Mouse (Mus musculus) heart, adult 8-10 months (tissue): ENCODE measurements around the gene Gpatch3. TPM values are rescaled to one million over a fixed set of nuclear protein-coding genes. Genes with fewer than 3 reads are reported as not detected.

Source experiments
- DNase-seq: peaks from one replicate; pipeline ENCODE4 v3.0.0; 2022; ENCODE audit warnings: low spot score
- microRNA-seq: library from miRNA; unstranded; fragments of <30 nt; microRNA quantifications from one replicate; pipeline ENCODE4 v1.2.0, GENCODE M21; 2022
- total RNA-seq, 4 experiments: library from RNA; stranded (reverse); gene quantifications; 2 replicates each; pipeline ENCODE4 v1.2.4; 2022

Gene Gpatch3
- total RNA-seq, 4 experiments from 2014 or later, result 3.0 to 4.6 (median 3.7) TPM

DNA sequence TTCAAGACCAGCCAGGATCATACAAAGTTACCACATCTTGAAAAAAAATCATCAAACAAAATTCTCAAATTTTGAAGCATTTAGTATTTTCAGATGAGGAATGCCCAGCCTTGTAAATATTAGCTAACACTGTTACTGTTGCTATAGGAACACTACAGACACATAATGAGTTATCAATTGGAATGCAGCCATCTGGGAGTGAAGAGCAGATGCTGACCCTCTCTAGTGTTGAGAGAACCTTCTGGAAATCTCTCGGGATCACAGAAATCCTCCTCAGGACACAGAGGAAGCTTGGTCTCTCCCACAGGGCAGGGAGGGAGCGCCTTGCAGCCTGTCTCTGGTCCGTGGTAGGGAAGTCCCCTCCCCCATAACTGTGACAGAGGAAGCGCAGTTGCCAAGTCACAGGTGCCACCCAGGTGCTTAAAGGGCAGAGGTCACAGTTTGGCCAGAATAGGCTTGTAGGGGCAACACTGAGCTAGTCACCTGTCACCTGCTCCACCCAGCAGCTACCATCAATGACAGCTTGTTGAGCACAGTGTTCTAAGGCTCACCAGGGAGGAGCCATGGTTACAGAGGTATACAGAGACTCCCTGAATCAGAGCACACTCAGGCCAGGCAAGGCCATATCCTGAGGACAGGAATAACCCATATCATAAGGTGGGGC, 45.1 kb downstream of the Gpatch3 start:
- DNase-seq, result no peak

DNA sequence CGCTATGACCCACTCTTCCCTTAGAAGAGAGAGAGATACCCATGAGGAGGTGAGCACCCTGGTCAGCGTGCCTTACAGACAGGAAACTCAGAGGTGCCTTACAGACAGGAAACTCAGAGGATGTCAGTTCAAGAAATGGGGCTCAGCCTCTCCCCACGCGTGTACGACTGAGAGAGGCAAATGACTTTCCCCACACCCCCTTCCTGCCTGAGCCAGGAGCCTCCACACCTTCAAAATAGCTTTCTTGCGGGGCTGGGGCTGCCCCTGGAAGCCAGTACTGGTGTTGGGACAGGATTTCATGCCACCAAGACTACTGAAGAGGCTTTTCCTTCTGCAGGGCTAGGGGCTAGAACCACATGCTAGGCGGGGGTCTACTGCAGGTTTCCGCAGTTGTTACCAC, 46.1 kb downstream of the Gpatch3 start:
- DNase-seq, result no peak

- no peak for DNase-seq
Measured at GRCm38 (mm10) chr4:133622161-133622695, 47.7 kb downstream of the Gpatch3 start.

DNA sequence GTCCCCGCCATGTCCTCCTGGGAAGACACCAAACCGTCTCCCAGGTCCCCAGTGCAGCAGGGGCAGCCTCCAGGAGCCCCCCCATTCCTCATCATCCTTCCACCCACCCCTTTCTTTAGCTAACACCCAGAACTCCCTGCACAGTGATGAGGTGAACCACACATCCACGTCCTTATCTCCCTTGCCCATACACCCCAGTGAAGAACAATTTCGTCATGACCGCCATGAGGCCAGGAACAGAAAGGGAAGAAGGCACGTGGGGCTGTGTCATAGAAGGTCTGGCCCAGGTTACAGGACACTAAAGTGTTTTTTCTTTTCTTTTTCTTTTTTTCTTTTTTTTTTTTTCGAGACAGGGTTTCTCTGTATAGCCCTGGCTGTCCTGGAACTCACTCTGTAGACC, 50.3 kb downstream of the Gpatch3 start:
- no peak for DNase-seq

- peak; percentile 80 for DNase-seq
Measured at GRCm38 (mm10) chr4:133625621-133626071, 51.1 kb downstream of the Gpatch3 start.

- DNase-seq, result no peak
Measured at GRCm38 (mm10) chr4:133626221-133626620, 51.7 kb downstream of the Gpatch3 start.

DNA sequence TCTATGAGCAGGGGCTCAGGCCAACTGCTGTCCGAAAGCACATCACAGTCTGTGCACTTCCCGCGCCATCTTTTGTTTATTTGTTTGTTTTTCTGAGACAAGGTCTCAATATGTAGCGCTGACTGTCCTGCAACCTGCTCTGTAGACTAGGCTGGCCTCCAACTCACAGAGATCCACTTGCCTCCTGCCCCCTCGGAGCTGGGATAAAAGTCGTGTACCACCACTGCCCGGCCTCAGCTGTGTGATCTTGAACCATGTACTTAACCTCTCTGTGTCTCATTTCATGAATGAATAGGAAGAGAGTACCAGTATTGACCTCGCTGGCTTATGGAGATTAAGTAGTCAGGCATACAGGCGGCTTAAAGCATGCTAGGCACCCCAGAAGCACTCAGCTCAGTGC, 52.1 kb downstream of the Gpatch3 start:
- no peak for DNase-seq

DNA sequence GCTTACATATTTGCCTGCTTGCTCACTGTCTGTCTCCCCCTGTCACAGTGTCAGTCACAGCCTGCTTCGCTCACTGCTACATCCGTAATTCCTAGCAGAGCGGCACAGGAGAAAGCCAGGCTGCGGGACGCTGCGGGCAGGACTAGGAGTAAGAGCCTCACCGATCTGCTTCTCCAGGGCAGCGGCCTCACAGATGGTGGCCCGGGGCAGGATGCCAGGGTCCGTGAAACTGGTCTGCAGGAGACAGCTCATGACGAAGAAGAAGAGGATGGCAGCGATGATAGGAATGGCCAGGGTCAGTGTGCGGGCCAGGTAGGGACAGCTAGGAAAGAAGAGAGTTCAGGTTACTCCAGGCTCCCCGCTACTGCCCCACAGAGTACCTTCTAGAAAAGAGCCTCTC, 52.5 kb downstream of the Gpatch3 start:
- no peak for DNase-seq

DNA sequence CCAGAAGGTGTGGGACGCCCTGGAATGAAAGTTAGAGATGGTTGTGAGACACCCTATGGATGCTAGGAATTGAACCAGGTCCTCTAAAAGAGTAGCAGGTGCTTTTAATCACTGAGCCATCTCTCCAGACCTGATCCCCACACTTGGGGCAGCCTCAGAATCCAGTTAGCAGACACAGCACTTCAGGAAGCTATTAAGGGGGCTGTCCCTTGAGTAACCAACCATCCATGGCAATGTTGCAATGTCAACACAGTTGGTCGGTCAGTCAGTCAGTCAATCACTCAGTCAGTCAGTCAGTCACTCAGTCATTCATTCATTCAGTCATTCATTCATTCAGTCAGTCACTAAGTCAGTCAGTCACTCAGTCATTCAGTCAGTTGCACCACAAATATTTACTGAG, 54.0 kb downstream of the Gpatch3 start:
- DNase-seq, result no peak

DNA sequence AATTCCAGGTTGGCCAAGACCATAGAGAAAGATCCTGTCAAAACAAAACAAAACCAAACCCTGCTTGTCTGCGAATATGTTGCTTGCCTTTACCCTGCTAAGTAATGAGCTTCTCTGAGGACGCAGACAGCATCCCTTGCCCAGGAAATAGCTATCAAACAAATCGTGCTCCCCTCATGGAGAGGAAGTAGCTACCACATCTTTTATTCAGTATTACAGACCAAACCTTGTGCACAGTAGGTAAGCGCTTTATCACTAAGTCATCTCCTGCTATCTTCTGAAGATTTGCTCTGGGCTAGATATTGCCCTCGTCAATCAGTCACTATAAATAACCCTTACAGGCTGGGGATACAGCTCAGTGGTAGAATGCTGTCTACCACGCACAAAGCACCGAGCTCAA, 54.6 kb downstream of the Gpatch3 start:
- DNase-seq, result no peak

DNA sequence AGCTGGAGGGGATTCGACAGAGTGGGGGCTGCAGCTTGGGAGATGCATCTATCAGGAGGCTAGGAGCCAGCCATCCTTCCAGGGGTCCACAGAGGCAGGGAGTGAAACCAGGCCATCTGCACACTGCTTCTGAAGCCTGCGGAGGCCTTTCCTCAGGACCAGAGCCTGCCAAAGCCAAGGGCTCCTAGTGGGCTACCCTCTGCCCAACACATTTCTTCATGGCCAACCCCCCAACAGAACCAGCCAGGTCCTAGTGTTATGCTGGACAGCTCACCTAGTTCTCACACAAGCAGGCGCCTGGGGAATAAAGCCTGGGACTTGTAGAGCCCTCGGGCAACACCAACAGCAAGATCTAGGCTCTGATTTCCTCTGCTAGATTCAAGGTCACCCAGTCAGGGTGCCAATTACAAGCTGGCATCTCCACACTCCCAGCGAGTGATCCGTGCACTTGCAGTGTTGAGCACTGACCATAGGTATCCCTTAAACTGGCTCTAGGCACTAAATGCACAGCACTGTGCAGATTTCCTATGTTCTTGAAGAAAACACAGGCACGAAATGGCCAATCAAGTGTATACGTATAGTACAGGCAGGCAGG, 55.9 kb downstream of the Gpatch3 start:
- DNase-seq, result no peak

GRCm38 (mm10) chr4:133631071-133631768, 56.7 kb downstream of the Gpatch3 start:
- DNase-seq, result peak; percentile 44

DNA sequence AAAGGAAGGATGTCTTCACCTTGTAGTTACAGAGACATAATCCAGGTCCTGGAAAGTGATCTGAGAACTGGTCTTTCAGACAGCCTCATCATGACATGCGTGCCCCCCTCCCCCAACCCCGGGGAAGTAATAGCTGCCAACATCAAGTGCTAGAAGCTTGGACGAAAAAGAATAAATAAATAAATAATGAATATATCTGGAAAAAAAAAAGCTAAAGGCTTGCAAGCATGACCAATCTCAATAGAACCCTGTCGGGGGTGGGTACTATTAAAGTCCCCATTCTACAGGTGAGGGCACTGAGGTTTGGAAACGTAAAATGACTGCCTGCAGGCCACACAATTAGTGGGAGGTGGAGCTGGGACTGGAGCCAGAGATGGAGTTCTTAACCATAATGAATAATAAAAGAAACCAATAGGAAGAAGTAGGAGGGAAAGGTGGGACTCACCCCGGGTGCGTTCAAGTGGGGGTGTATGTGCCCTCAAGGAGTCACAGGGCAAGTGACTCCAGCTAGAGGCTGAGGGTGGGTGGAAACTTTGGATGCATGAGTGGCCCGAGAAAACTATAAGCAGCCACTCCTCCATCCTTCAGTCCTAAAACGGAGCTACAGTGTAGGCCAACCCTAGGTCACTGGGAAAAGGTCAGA, 57.3 kb downstream of the Gpatch3 start:
- peak; percentile 32 for DNase-seq

- DNase-seq, result no peak
Measured at GRCm38 (mm10) chr4:133632483-133633327, 58.2 kb downstream of the Gpatch3 start.

- peak; percentile 84 for DNase-seq
Measured at GRCm38 (mm10) chr4:133633332-133634042, 58.9 kb downstream of the Gpatch3 start.

Small RNAs within 50 kb of the gene (microRNA-seq; reads per million reads assigned to microRNA genes)
- not detected for gene Gm23158

Other genes with a start within 250 kb of the Gpatch3 start
- 10 to 100 TPM; 77.3 to 94.3 (median 79.2) TPM for gene Wdtc1, start 221.3 kb upstream of the Gpatch3 start, total RNA-seq
- 10 to 100 TPM; 16.0 to 21.9 (median 16.5) TPM for gene Slc9a1, start 205.0 kb upstream of the Gpatch3 start, total RNA-seq
- 1 to 10 TPM; 1.3 to 3.0 (median 1.6) TPM for gene Tent5b, start 94.6 kb upstream of the Gpatch3 start, total RNA-seq
- gene Trnp1, start 76.2 kb upstream of the Gpatch3 start, total RNA-seq, result 1 to 10 TPM; 1.3 to 1.8 (median 1.6) TPM
- not detected for gene Kdf1, start 55.8 kb upstream of the Gpatch3 start, total RNA-seq
- gene Nudc, start 28.7 kb upstream of the Gpatch3 start, total RNA-seq, result 10 to 100 TPM; 66.4 to 92.0 (median 73.0) TPM
- gene Nr0b2, start 21.4 kb upstream of the Gpatch3 start, total RNA-seq, result 10 to 100 TPM; 13.2 to 19.5 (median 16.9) TPM
- gene Gpn2, start 9.6 kb downstream of the Gpatch3 start, total RNA-seq, result 1 to 10 TPM; 7.2 to 8.1 (median 8.1) TPM
- 1 to 10 TPM in 3 of 4 experiments, under 1 TPM in 1; 0.88 to 1.6 (median 1.1) TPM for gene Sfn, start 27.4 kb downstream of the Gpatch3 start, total RNA-seq
- 10 to 100 TPM; 16.1 to 24.3 (median 22.1) TPM for gene Zdhhc18, start 75.4 kb downstream of the Gpatch3 start, total RNA-seq
- gene Pigv, start 97.9 kb downstream of the Gpatch3 start, total RNA-seq, result 10 to 100 TPM in 3 of 4 experiments, 1 to 10 TPM in 1; 9.2 to 13.8 (median 13.2) TPM
- 10 to 100 TPM; 35.4 to 40.0 (median 37.0) TPM for gene Arid1a, start 182.0 kb downstream of the Gpatch3 start, total RNA-seq